Mouse (Mus musculus): Measurements from ENCODE around the gene Taf9.

Gene Taf9

GRCm38 (mm10) chr13:100651439-100652186 lies at the start of gene Taf9:
Gene Taf9, plus strand, starts transcription at chr13:100651579.
- no peak for DNase-seq

GRCm38 (mm10) chr13:100602239-100602902 lies 49.0 kb upstream of the Taf9 start:
- no peak for DNase-seq

GRCm38 (mm10) chr13:100603031-100603737 lies 48.2 kb upstream of the Taf9 start:
- DNase-seq = no peak

- no peak for DNase-seq
These were observed 47.7 kb upstream of the Taf9 start for GRCm38 (mm10) chr13:100603738-100604095.

GRCm38 (mm10) chr13:100605845-100606244 lies 45.5 kb upstream of the Taf9 start:
- no peak for DNase-seq

- DNase-seq = no peak
These were observed 43.6 kb upstream of the Taf9 start for GRCm38 (mm10) chr13:100607756-100608155.

GRCm38 (mm10) chr13:100611266-100611665 lies 40.1 kb upstream of the Taf9 start:
- DNase-seq = no peak

- no peak for DNase-seq
These were observed 39.1 kb upstream of the Taf9 start for GRCm38 (mm10) chr13:100612251-100612650.

GRCm38 (mm10) chr13:100612903-100613302 lies 38.5 kb upstream of the Taf9 start:
- no peak for DNase-seq

- peak; percentile 62 for DNase-seq
These were observed 34.9 kb upstream of the Taf9 start, which contains the start of gene Marveld2 for GRCm38 (mm10) chr13:100616181-100617087. Gene Marveld2, minus strand, starts transcription at chr13:100616971.

GRCm38 (mm10) chr13:100617583-100617982 lies 33.8 kb upstream of the Taf9 start:
- no peak for DNase-seq

- no peak for DNase-seq
These were observed 29.1 kb upstream of the Taf9 start for GRCm38 (mm10) chr13:100622241-100622640.

- DNase-seq = no peak
These were observed 17.2 kb upstream of the Taf9 start for GRCm38 (mm10) chr13:100634106-100634691.

GRCm38 (mm10) chr13:100642471-100643209 lies 8.7 kb upstream of the Taf9 start:
- DNase-seq = no peak

- no peak for DNase-seq
These were observed 3.2 kb upstream of the Taf9 start for GRCm38 (mm10) chr13:100648223-100648622.

- peak; percentile 95 for DNase-seq
These were observed 585 bp upstream of the Taf9 start, which contains the start of the genes Ak6 and Rad17 for GRCm38 (mm10) chr13:100650550-100651438. Gene Ak6, plus strand, starts transcription at chr13:100650979. Gene Rad17, minus strand, starts transcription at chr13:100651051.

- DNase-seq = no peak
These were observed 6.7 kb downstream of the Taf9 start for GRCm38 (mm10) chr13:100658091-100658490.

GRCm38 (mm10) chr13:100659864-100660456 lies 8.6 kb downstream of the Taf9 start:
- peak; percentile 16 for DNase-seq

GRCm38 (mm10) chr13:100669291-100670022 lies 18.1 kb downstream of the Taf9 start, which contains the start of gene Ccdc125:
Gene Ccdc125, plus strand, starts transcription at chr13:100669717.
- DNase-seq = no peak

All from right cerebral cortex, postnatal 25 days (tissue).